Comparison of ENCODE assay signal across 8 mouse cellular contexts in the genomic region with DNA sequence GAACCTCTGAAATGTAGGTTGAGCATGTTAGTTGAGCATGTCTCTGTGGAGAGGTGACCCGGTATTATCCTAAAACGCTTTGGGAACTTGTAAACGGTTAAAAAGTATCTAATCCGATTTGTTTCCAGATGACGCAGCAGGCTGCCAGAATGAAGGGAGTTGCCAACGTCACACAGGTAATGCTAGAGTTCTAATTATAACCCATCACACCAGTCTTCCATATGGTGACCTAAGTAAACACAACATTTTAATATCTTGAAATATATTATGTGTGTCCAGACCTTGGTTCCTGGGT. TPM values are rescaled to one million over a fixed set of nuclear protein-coding genes. Genes with fewer than 3 reads are reported as not detected.
DNase-seq lines count a peak whose midpoint lies in the region; ATAC-seq and TF ChIP-seq lines count a peak whose summit lies in the region.
"Had no signal": no experiment of that assay in that cellular context is flagged by ENCODE, and none has a peak within 500 bp of the region (broad histone marks: within the 10 kb centered on the region; RNA-seq: fewer than 3 reads in every experiment).

No protein-coding gene starts in this region.

- no peaks in the 10 kb centered on the region for H3K27me3 ChIP-seq in lung, embryonic 15.5 days
- no peaks in the 10 kb centered on the region for H3K27me3 ChIP-seq in forebrain, embryonic 16.5 days (replicated peaks; ENCODE audit: control insufficient read depth, insufficient read depth, low read length)
- H3K27me3 ChIP-seq in liver, embryonic 15.5 days: no peaks in the 10 kb centered on the region

- TF ChIP-seq CTCF in lung, adult 2 months (IDR thresholded peaks at IDR 0.05; ENCODE audit: insufficient read depth, low read length): no peak
- no peak for TF ChIP-seq CTCF in cortical plate, adult 2 months (IDR thresholded peaks at IDR 0.05; ENCODE audit: extremely low read depth, insufficient read depth, low read length)

- no peak for TF ChIP-seq POLR2A in lung, adult 2 months (IDR thresholded peaks at IDR 0.05; ENCODE audit: borderline replicate concordance, extremely low read depth, low read depth, low read length)
- no peak for TF ChIP-seq POLR2A in cortical plate, adult 2 months (IDR thresholded peaks at IDR 0.05; ENCODE audit: extremely low read depth, insufficient read depth, low read length)

- peak overlapping the region; percentile 25; the same call in 1 of the 2 replicates for H3K9ac ChIP-seq in lung, embryonic 15.5 days
- H3K9ac ChIP-seq in forebrain, embryonic 16.5 days (replicated peaks; ENCODE audit: low read depth, low read length): peak overlapping the region; percentile 95
- H3K9ac ChIP-seq in liver, embryonic 15.5 days: peak overlapping the region; percentile 52

- WGBS in lung, embryonic 15.5 days: 4% methylated on average over 6 of the region's 6 CpGs
- 11% methylated on average over 6 of the region's 6 CpGs for WGBS in lung, adult 2 months
- WGBS in forebrain, embryonic 16.5 days: under 1% methylated on average over 6 of the region's 6 CpGs
- WGBS in liver, embryonic 15.5 days (ENCODE audit: insufficient replicate concordance): 9% methylated on average over 6 of the region's 6 CpGs

- peak overlapping the region; percentile 63 for H3K4me2 ChIP-seq in lung, embryonic 15.5 days
- H3K4me2 ChIP-seq in forebrain, embryonic 16.5 days (ENCODE audit: low read length): peak overlapping the region; percentile 75
- peak overlapping the region; percentile 81 for H3K4me2 ChIP-seq in liver, embryonic 15.5 days

- H3K36me3 ChIP-seq in lung, embryonic 15.5 days: no peaks in the 10 kb centered on the region
- no peaks in the 10 kb centered on the region for H3K36me3 ChIP-seq in forebrain, embryonic 16.5 days (ENCODE audit: control insufficient read depth, insufficient read depth)
- no peaks in the 10 kb centered on the region for H3K36me3 ChIP-seq in liver, embryonic 15.5 days (replicated peaks)

- ATAC-seq in lung, embryonic 15.5 days (ENCODE audit: borderline replicate concordance, extremely low read depth, low FRiP score, low TSS enrichment): no peak
- ATAC-seq in forebrain, embryonic 16.5 days: no peak
- ATAC-seq in liver, embryonic 15.5 days (ENCODE audit: insufficient read depth): no peak
- ATAC-seq in frontal cortex, adult (ENCODE audit: low TSS enrichment): no peak

- no peaks in the 10 kb centered on the region for H3K9me3 ChIP-seq in lung, embryonic 15.5 days
- no peaks in the 10 kb centered on the region for H3K9me3 ChIP-seq in forebrain, embryonic 16.5 days (ENCODE audit: control insufficient read depth, low read length)
- no peaks in the 10 kb centered on the region for H3K9me3 ChIP-seq in liver, embryonic 15.5 days (replicated peaks)

- peaks cover 13% of the 10 kb centered on the region; the same call in 1 of the 2 replicates for H3K4me1 ChIP-seq in lung, embryonic 15.5 days
- H3K4me1 ChIP-seq in lung, adult 2 months (ENCODE audit: control insufficient read depth, insufficient read depth, low read length): peaks cover 2% of the 10 kb centered on the region; the same call in 1 of the 2 replicates
- H3K4me1 ChIP-seq in cortical plate, adult 2 months (ENCODE audit: control insufficient read depth, insufficient read depth, low read length): no peaks in the 10 kb centered on the region; the same call in 1 of the 2 replicates
- peaks cover 8% of the 10 kb centered on the region for H3K4me1 ChIP-seq in forebrain, embryonic 16.5 days (replicated peaks; ENCODE audit: control insufficient read depth, insufficient read depth, low read length)
- peaks cover 29% of the 10 kb centered on the region for H3K4me1 ChIP-seq in liver, embryonic 15.5 days (replicated peaks)

- H3K4me3 ChIP-seq in lung, embryonic 15.5 days: peak overlapping the region; percentile 35
- no peak overlapping the region for H3K4me3 ChIP-seq in lung, adult 2 months (replicated peaks; ENCODE audit: extremely low read depth, low read depth, low read length)
- peak overlapping the region; percentile 67; the same call in 1 of the 2 replicates for H3K4me3 ChIP-seq in cortical plate, adult 2 months (ENCODE audit: insufficient read depth, low read length)
- peak overlapping the region; percentile 95 for H3K4me3 ChIP-seq in forebrain, embryonic 16.5 days (replicated peaks; ENCODE audit: low read length)
- peak overlapping the region; percentile 87 for H3K4me3 ChIP-seq in liver, embryonic 15.5 days (replicated peaks)

- no peak for DNase-seq in lung, adult 2 months
- no peak for DNase-seq in left cerebral cortex, adult 8-10 months (ENCODE audit: low spot score in 2 of 2)

- no peak overlapping the region for H3K27ac ChIP-seq in lung, embryonic 15.5 days
- no peak overlapping the region for H3K27ac ChIP-seq in cortical plate, adult 2 months (ENCODE audit: insufficient read depth, low read length)
- H3K27ac ChIP-seq in forebrain, embryonic 16.5 days (ENCODE audit: low read length): no peak overlapping the region
- H3K27ac ChIP-seq in liver, embryonic 15.5 days (replicated peaks): 0 out of 2 replicates have a peak overlapping the region, but pooled peaks have one; percentile 34

RNA-seq across cellular contexts. Expression of a gene that starts 0.7 kb away (rescaled TPM):
- polyA plus RNA-seq in lung, embryonic 15.5 days (2015; fragmentation: Nextera tagmentation; extraction: Ambion mirVana): 13.2 and 14.5 TPM in 2 replicates
- polyA plus RNA-seq in lung, adult 2 months (2012; rRNA removed): 20.2 and 26.8 TPM in 2 replicates
- 20.0 and 21.6 TPM in 2 replicates for polyA plus RNA-seq in cortical plate, adult 2 months (2012; rRNA removed)
- 20.1 and 23.7 TPM in 2 replicates for polyA plus RNA-seq in forebrain, embryonic 16.5 days (2015; fragmentation: Nextera tagmentation; extraction: Ambion mirVana)
- polyA plus RNA-seq in liver, embryonic 15.5 days (2015; fragmentation: Nextera tagmentation; extraction: Ambion mirVana): 9.8 and 11.0 TPM in 2 replicates
- 10 to 100 TPM; 41.2 to 49.3 (median 43.6) TPM for total RNA-seq in left cerebral cortex, adult 8-10 months (2022)

RNA-seq across cellular contexts. Expression of a gene that starts 51.1 kb away (rescaled TPM):
- polyA plus RNA-seq in lung, embryonic 15.5 days (2015; fragmentation: Nextera tagmentation; extraction: Ambion mirVana): not detected in 2 replicates
- 0.08 TPM in 1 of 2 replicates, not detected in the other for polyA plus RNA-seq in lung, adult 2 months (2012; rRNA removed)
- not detected in 2 replicates for polyA plus RNA-seq in cortical plate, adult 2 months (2012; rRNA removed)
- polyA plus RNA-seq in forebrain, embryonic 16.5 days (2015; fragmentation: Nextera tagmentation; extraction: Ambion mirVana): not detected in 2 replicates
- not detected in 2 replicates for polyA plus RNA-seq in liver, embryonic 15.5 days (2015; fragmentation: Nextera tagmentation; extraction: Ambion mirVana)
- total RNA-seq in left cerebral cortex, adult 8-10 months (2022): not detected
- total RNA-seq: liver, adult 2 months had no signal
- polyA plus RNA-seq: liver, adult 2 months had no signal

Comparison
In these comparisons a context has a peak if more than half of its experiments do, and no peak if none do; other contexts are left out.
1. H3K9ac ChIP-seq: peak in every context shown above with its lines; median percentile 95 in forebrain, embryonic 16.5 days; 52 in liver, embryonic 15.5 days; 25 in lung, embryonic 15.5 days.